Comparison of ENCODE assay signal across 15 mouse cellular contexts in genomic region chr7:142025196-142025595, GRCm38 (mm10). TPM values are rescaled to one million over a fixed set of nuclear protein-coding genes. Genes with fewer than 3 reads are reported as not detected.
DNase-seq lines count a peak whose midpoint lies in the region; ATAC-seq and TF ChIP-seq lines count a peak whose summit lies in the region.
"Had no signal": no experiment of that assay in that cellular context is flagged by ENCODE, and none has a peak within 500 bp of the region (broad histone marks: within the 10 kb centered on the region; RNA-seq: fewer than 3 reads in every experiment).

No protein-coding gene starts in this region.

- no peaks in the 10 kb centered on the region for H3K27me3 ChIP-seq in heart, embryonic 10.5 days (ENCODE audit: insufficient read depth, poor library complexity, severe bottlenecking)
- H3K27me3 ChIP-seq in limb, embryonic 13.5 days: no peaks in the 10 kb centered on the region
- H3K27me3 ChIP-seq in limb, embryonic 10.5 days (ENCODE audit: low read depth, poor library complexity, severe bottlenecking): no peaks in the 10 kb centered on the region
- H3K27me3 ChIP-seq in liver, embryonic 14.5 days (ENCODE audit: control insufficient read depth, insufficient read depth, low read length): no peaks in the 10 kb centered on the region
- no peaks in the 10 kb centered on the region for H3K27me3 ChIP-seq in midbrain, embryonic 14.5 days (ENCODE audit: control insufficient read depth, insufficient read depth, low read length)
- H3K27me3 ChIP-seq: Patski had no signal

- no peak overlapping the region for H3K4me2 ChIP-seq in limb, embryonic 13.5 days (replicated peaks)
- H3K4me2 ChIP-seq in liver, embryonic 14.5 days (ENCODE audit: low read depth): peak overlapping the region; percentile 19
- no peak overlapping the region for H3K4me2 ChIP-seq in midbrain, embryonic 14.5 days (ENCODE audit: low read length)

- 68% methylated on average over 2 of the region's 2 CpGs for WGBS in heart, embryonic 10.5 days
- 75% methylated on average over 2 of the region's 2 CpGs for WGBS in limb, embryonic 13.5 days
- 88% methylated on average over 2 of the region's 2 CpGs for whole genome bisulfite sequencing in limb, embryonic 10.5 days
- WGBS in liver, embryonic 14.5 days (ENCODE audit: insufficient replicate concordance): 88% methylated on average over 2 of the region's 2 CpGs
- WGBS in midbrain, embryonic 14.5 days: 81% methylated on average over 2 of the region's 2 CpGs

- H3K9me3 ChIP-seq in heart, embryonic 10.5 days: no peaks in the 10 kb centered on the region
- H3K9me3 ChIP-seq in limb, embryonic 13.5 days: no peaks in the 10 kb centered on the region
- no peaks in the 10 kb centered on the region for H3K9me3 ChIP-seq in limb, embryonic 10.5 days (replicated peaks)
- H3K9me3 ChIP-seq in liver, embryonic 14.5 days (ENCODE audit: control insufficient read depth, low read length): no peaks in the 10 kb centered on the region
- no peaks in the 10 kb centered on the region for H3K9me3 ChIP-seq in midbrain, embryonic 14.5 days (ENCODE audit: control insufficient read depth, low read length)

- H3K36me3 ChIP-seq in heart, embryonic 10.5 days: no peaks in the 10 kb centered on the region
- no peaks in the 10 kb centered on the region for H3K36me3 ChIP-seq in limb, embryonic 13.5 days
- H3K36me3 ChIP-seq in limb, embryonic 10.5 days: no peaks in the 10 kb centered on the region
- no peaks in the 10 kb centered on the region; the same call in 1 of the 2 replicates for H3K36me3 ChIP-seq in liver, embryonic 14.5 days (replicated peaks; ENCODE audit: control insufficient read depth, insufficient read depth, low read depth)
- no peaks in the 10 kb centered on the region for H3K36me3 ChIP-seq in midbrain, embryonic 14.5 days (ENCODE audit: control insufficient read depth, insufficient read depth, low read length)

- peak overlapping the region; percentile 9; the same call in 1 of the 2 replicates for H3K9ac ChIP-seq in limb, embryonic 13.5 days
- peak overlapping the region; percentile 44 for H3K9ac ChIP-seq in liver, embryonic 14.5 days (replicated peaks)
- no peak overlapping the region for H3K9ac ChIP-seq in midbrain, embryonic 14.5 days (replicated peaks; ENCODE audit: low read length)

- ATAC-seq in limb, embryonic 13.5 days (ENCODE audit: low FRiP score, low read depth): no peak
- ATAC-seq in liver, embryonic 14.5 days (ENCODE audit: insufficient read depth): no peak
- ATAC-seq in midbrain, embryonic 14.5 days (ENCODE audit: low FRiP score, low TSS enrichment): no peak
- ATAC-seq: forebrain, embryonic 14.5 days; Patski had no signal

- TF ChIP-seq EP300 in liver, embryonic 14.5 days (IDR thresholded peaks at IDR 0.05; ENCODE audit: low read depth): no peak

- no peak for DNase-seq in heart, embryonic 10.5 days (ENCODE audit: low spot score)
- DNase-seq in heart, adult 18-20 months: no peak
- DNase-seq in limb, embryonic 10.5 days (ENCODE audit: low spot score): no peak
- DNase-seq in NIH3T3 (ENCODE audit: low read depth): peak; percentile 30
- no peak for DNase-seq in liver, embryonic 14.5 days (ENCODE audit: low read depth in 3 of 3, low spot score in 3 of 3)
- DNase-seq in ovary, adult 18-20 months (ENCODE audit: low spot score): no peak
- no peak for DNase-seq in midbrain, embryonic 14.5 days
- DNase-seq: adrenal gland, postnatal 36 days; cerebellum, adult 18-20 months; kidney, adult 9 months; spleen, adult 18-20 months; thymus, postnatal 14 days had no signal

- H3K4me3 ChIP-seq in heart, embryonic 10.5 days: no peak overlapping the region
- no peak overlapping the region for H3K4me3 ChIP-seq in limb, embryonic 13.5 days
- H3K4me3 ChIP-seq in limb, embryonic 10.5 days: no peak overlapping the region
- H3K4me3 ChIP-seq in liver, embryonic 14.5 days (ENCODE audit: insufficient read depth in 1 of 2, low read depth in 2 of 2, low read length in 2 of 2): peak overlapping the region; percentile 45 to 62
- no peak overlapping the region for H3K4me3 ChIP-seq in midbrain, embryonic 14.5 days (replicated peaks; ENCODE audit: low read depth, low read length)

- TF ChIP-seq CTCF in liver, embryonic 14.5 days (IDR thresholded peaks at IDR 0.05; ENCODE audit: low read depth): no peak

- H3K4me1 ChIP-seq in heart, embryonic 10.5 days: peaks cover 35% of the 10 kb centered on the region
- H3K4me1 ChIP-seq in limb, embryonic 13.5 days: peaks cover 39% of the 10 kb centered on the region
- H3K4me1 ChIP-seq in limb, embryonic 10.5 days: peaks cover 12% of the 10 kb centered on the region
- peaks cover 0 to 22% of the 10 kb centered on the region in 2 experiments; a peak in 3 of 4 replicates for H3K4me1 ChIP-seq in liver, embryonic 14.5 days (replicated peaks; ENCODE audit: control insufficient read depth in 2 of 2, insufficient read depth in 2 of 2, low read length in 1 of 2)
- no peaks in the 10 kb centered on the region for H3K4me1 ChIP-seq in midbrain, embryonic 14.5 days (ENCODE audit: control insufficient read depth, insufficient read depth, low read length)

- H3K27ac ChIP-seq in heart, embryonic 10.5 days: peak overlapping the region; percentile 77; the same call in 1 of the 2 replicates
- peak overlapping the region; percentile 28; the same call in 1 of the 2 replicates for H3K27ac ChIP-seq in limb, embryonic 13.5 days
- no peak overlapping the region for H3K27ac ChIP-seq in limb, embryonic 10.5 days
- H3K27ac ChIP-seq in liver, embryonic 14.5 days: peak overlapping the region; percentile 1; the same call in 1 of the 2 replicates
- H3K27ac ChIP-seq in midbrain, embryonic 14.5 days (replicated peaks; ENCODE audit: low read depth, low read length): no peak overlapping the region

RNA-seq across cellular contexts. Expression of gene Mob2, which starts 35.7 kb away (rescaled TPM):
- polyA plus RNA-seq in heart, embryonic 10.5 days (2016; fragmentation: Nextera tagmentation; extraction: Ambion mirVana): 52.4 and 54.9 TPM in 2 replicates
- total RNA-seq in heart, adult 18-20 months (2021): 10 to 100 TPM; 45.7 to 51.1 TPM
- 70.7 and 71.4 TPM in 2 replicates for polyA plus RNA-seq in limb, embryonic 13.5 days (2015; fragmentation: Nextera tagmentation; extraction: Ambion mirVana)
- polyA plus RNA-seq in limb, embryonic 10.5 days (2016; fragmentation: Nextera tagmentation; extraction: Ambion mirVana): 67.8 and 74.4 TPM in 2 replicates
- 33.9 and 41.5 TPM in 2 replicates for polyA plus RNA-seq in liver, embryonic 14.5 days (2012; rRNA removed)
- 68.8 and 75.6 TPM in 2 replicates for polyA plus RNA-seq in liver, embryonic 14.5 days (2014; fragmentation: Nextera tagmentation; extraction: Ambion mirVana)
- polyA plus RNA-seq in midbrain, embryonic 14.5 days (2014; fragmentation: Nextera tagmentation; extraction: Ambion mirVana): 53.5 and 57.2 TPM in 2 replicates

Comparison
In these comparisons a context has a peak if more than half of its experiments do, and no peak if none do; other contexts are left out.
1. H3K27ac ChIP-seq: peak in heart, embryonic 10.5 days (single experiment), limb, embryonic 13.5 days (single experiment) and liver, embryonic 14.5 days (single experiment); none in limb, embryonic 10.5 days (single experiment) and midbrain, embryonic 14.5 days (single experiment).
2. H3K4me3 ChIP-seq: peak in liver, embryonic 14.5 days (2 of 2); none in heart, embryonic 10.5 days (single experiment), limb, embryonic 13.5 days (single experiment), limb, embryonic 10.5 days (single experiment) and midbrain, embryonic 14.5 days (single experiment).